Mouse (Mus musculus) left cerebral cortex, adult 18-20 months (tissue): ENCODE measurements around the gene Slc27a3. TPM values are rescaled to one million over a fixed set of nuclear protein-coding genes. Genes with fewer than 3 reads are reported as not detected.

Source experiments
- DNase-seq, 2 experiments: peaks; one replicate each; pipeline ENCODE4 v3.0.0; 2021 to 2022; ENCODE audit warnings: low spot score in 2 of 2, mixed read lengths in 1 of 2
- total RNA-seq, 2 experiments: library from RNA; stranded (reverse); gene quantifications; 2 replicates each; pipeline ENCODE4 v1.2.3; 2021

Slc27a3 gene
- total RNA-seq, 2 experiments from 2014 or later = 5.9 to 9.3 TPM

GRCm38 (mm10) chr3:90391941-90392340, 2.2 kb upstream of the Slc27a3 start:
- DNase-seq = no peak

DNA sequence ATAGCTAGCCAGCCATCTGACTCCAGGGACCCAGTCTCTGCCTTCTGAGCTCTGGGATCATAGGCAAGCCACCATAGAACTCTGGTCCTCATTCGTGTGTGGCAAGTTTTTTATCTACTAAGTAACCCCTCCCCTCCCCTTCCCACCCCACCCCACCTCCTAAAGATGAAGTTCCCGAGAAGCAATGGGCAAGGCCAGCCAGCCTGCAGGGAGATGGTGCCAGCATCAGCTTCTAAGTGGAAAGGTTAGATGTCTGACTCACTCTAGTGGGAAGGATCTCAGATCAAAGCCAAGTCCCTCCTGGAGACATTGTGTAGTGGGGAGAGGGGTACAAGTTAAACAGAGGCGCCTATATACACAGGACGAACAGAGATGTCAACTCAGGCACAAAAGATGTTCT, 1.3 kb upstream of the Slc27a3 start:
- no peak for DNase-seq

- DNase-seq = peak in 1 of 2 experiments; percentile 52
Measured at GRCm38 (mm10) chr3:90388726-90389510, 820 bp downstream of the Slc27a3 start.

DNA sequence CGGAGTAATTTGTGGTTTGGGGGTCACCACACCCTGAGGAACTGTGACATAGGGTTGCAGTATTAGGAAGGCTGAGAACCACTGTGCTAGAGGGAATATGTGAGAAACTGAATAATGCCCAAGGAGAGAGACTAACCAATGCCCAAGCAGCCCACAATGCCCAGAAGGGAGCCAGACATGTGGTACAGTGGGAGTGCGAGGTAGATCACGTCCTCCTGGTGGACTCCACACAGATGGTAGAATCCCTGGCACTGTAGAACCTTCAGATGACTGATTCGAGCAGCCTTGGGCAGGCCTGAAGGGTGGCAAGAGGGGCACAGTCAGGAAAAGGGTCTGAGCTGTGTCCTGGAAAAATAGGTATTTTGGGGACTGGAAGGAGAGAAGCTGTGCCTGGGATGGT, 1.5 kb downstream of the Slc27a3 start:
- DNase-seq = no peak

GRCm38 (mm10) chr3:90387483-90387882, 2.3 kb downstream of the Slc27a3 start:
- DNase-seq = peak in 1 of 2 experiments; percentile 35

DNA sequence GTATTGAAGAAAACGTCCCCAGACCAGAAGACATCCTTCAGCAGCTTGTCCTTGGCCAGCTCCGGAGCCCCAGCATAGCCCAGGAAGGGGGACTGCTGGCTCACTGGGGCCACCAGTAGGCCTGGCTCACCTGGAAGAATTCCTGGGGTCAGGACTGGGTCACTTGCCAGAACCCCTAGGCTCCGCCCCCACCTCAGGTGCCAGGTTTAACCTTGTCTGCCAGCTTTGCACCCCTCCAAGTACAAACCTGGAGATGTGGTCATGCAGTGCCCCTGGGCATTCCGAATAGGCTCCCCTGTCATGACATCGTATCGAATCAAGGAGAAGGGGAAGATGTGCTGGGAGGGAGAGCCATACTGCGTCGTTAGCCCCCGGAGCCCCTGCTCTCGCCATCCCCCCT, 2.9 kb downstream of the Slc27a3 start:
- no peak for DNase-seq

DNA sequence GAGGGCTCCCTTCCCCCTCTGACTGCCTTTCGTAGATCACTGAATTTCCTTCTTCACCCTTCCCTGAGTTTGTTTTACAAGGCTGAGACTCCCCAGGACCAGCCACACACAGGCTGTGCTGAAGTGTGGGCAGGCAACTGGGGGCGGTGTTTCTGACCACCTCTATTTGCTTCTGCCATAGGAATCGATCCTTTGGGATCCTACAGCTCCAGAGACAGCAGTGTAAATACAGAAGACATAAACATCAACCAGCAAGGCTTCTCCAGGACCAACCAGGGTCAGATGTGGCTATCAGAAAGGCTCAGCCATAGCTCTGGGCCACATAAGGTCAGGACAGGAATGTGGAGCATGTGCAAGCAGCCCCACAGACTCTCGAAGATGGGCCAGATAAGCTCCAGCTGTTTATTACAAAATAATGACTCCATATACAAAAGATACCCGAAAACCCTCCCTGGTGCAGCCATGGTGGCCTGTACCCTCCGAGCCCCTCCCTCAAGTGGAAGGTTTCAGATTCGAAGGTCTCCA, 4.8 kb downstream of the Slc27a3 start:
- DNase-seq = no peak

DNA sequence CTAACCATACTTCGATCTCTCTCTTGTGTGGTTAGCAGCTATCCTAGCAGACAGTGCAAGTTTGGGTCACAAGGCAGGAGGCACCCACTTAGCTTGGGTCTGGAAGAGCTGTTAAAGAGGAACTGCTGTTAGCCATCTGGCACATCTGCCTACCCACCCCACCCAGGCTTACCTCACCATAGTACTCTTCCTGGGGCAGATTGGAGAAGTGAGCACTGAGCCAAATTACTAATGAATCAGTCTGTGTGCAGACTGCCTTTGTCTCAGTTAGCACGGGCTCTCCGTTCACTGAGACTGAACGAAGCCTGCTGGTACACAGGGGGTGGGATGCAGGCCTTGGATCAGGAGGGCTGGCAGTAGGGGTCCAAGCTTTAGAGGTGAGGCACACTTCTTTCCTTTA, 6.0 kb downstream of the Slc27a3 start:
- DNase-seq = no peak

DNA sequence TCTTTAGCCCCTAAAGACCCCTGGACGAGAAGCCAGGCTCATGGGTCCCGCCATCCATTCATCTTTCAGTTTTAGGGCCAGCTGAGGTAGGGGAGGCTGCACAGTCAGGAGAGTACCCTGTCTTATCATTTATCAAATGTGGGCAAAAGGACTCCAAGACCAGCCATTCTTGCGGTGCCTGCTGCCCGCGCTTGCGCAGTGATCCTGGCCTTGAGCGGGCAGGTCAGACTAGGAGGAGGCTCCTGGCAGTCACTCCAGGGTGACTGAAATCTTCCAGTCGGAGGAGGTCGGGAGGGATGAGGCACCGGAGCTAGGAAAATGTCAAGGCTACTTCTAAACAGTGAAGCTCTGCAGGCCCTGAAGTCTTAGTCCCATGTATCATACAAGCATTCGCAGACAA, 8.0 kb downstream of the Slc27a3 start:
- no peak for DNase-seq

GRCm38 (mm10) chr3:90378496-90378895, 11.2 kb downstream of the Slc27a3 start:
- DNase-seq = no peak

GRCm38 (mm10) chr3:90376247-90376585, 13.5 kb downstream of the Slc27a3 start:
- no peak for DNase-seq

DNA sequence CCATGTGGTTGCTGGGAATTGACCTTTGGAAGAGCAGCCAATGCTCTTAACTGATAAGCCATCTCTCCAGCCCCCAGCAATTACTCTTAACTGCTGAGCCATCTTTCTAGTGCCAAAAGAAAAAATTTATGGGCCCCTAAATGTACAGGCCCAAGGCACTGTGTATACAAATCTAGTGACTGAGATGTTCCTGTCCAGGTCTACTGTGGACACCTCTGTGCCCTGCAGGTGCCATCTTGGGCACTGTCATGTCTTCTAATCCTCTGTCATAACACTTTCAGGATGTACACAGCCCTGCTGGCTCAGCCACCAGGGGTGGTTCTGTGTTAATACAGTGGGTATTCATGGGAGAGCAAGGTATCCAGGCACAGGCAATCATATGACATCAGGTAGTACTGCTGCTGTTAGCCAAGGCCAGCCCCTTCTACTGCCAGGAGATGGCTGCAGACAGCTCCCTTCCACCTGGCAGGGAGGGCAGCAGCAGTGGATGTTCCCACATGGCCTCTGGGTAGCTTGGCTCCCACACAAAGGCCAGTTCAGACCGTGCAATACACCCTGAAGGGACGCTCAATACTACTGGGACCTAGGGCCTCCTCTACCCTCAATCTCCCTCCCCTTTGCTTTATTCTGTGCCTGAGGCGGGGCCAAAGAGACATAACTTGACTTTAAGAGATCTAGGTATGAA, 14.0 kb downstream of the Slc27a3 start:
- DNase-seq = no peak

GRCm38 (mm10) chr3:90374368-90374767, 15.4 kb downstream of the Slc27a3 start:
- no peak for DNase-seq

DNA sequence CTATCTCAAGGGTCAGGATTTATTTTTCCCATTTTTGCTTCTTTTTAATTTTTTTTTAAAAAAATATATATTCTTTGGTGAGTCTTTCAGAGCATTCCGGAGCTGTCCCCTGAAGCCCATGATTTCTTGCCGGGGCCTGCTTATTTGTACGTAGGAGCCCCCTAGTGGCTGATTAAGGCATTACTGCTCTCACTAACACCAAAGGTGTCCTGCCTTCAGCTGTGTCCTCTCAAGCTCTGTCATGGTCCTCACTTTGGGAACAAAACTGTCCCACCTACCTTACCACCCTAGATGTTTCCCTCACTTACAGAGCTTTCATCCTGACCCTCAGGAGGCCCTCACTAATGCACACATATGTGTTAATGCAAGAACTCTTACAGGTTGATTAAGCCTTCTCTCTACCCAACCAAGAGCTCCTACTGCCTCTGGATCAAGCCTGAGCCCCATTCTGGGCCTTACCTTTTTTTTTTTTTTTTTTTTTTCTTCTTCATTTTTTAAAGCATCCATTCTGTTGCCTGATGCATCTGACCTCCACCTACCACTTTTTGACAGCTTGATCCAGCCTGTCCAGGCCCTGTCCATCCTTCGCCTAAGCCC, 16.2 kb downstream of the Slc27a3 start:
- peak; percentile 79 to 88 for DNase-seq

GRCm38 (mm10) chr3:90372817-90373216, 16.9 kb downstream of the Slc27a3 start:
- DNase-seq = no peak

- no peak for DNase-seq
Measured at GRCm38 (mm10) chr3:90371857-90372256, 17.9 kb downstream of the Slc27a3 start.

DNA sequence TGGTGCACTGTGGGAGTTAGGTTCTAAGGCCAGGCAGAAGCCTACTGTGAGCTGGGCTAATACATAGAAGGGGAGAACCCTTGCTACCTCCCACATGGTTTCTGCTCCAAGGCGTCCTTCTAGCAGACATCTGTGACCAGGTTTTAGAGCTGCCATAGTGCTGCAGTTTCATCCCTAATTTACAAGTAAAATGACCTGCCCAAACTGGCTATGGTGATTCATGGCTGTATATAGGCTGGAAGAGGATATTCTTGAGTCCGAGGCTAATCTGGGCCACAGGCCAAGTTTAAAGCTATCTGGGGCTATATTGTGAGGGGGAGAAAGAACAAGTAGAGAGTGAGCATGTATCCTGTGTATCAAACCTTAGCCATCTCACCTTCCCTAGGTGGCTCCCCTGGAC, 20.7 kb downstream of the Slc27a3 start:
- peak; percentile 56 to 66 for DNase-seq

- no peak for DNase-seq
Measured at GRCm38 (mm10) chr3:90367001-90367632, 22.6 kb downstream of the Slc27a3 start.

- no peak for DNase-seq
Measured at GRCm38 (mm10) chr3:90362346-90362745, 27.4 kb downstream of the Slc27a3 start.

DNA sequence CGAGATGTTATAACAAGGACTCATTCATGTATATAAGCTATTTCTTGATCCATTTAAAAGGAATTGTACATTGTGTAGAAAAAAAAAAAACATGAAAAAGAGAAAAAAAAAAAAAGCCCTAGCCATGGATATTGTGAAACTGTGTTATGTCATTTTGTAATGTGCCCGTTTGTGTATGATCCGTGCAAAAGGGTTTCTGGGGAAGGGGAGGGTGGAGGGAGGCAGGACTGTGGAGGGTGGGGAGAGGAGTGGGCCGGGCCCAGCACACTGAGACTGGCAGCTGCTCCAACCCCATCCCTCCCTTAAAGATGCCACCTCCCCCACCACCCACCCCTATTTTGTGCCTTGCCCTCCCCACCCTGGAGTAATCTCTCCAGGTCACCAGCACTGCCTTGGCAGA, 28.3 kb downstream of the Slc27a3 start:
- DNase-seq = no peak

- no peak for DNase-seq
Measured at GRCm38 (mm10) chr3:90359230-90359629, 30.5 kb downstream of the Slc27a3 start.

- DNase-seq = no peak
Measured at GRCm38 (mm10) chr3:90357959-90358358, 31.8 kb downstream of the Slc27a3 start.
